Mouse (Mus musculus) brain, embryonic 18.5 days (tissue): ENCODE measurements around the gene Fndc1.

Experiments used
- DNase-seq: peaks from one replicate; pipeline ENCODE4 v3.0.0-alpha.2; 2012; ENCODE audit warnings: low read depth, low spot score

Gene Fndc1

GRCm38 (mm10) chr17:7826819-7827515 is at the start of gene Fndc1:
Gene Fndc1, minus strand, starts transcription at chr17:7827302.
- DNase-seq: no peak

- no peak for DNase-seq
These were observed 49.4 kb upstream of the Fndc1 start for GRCm38 (mm10) chr17:7876541-7876940.

GRCm38 (mm10) chr17:7875941-7876461 is 48.9 kb upstream of the Fndc1 start:
- DNase-seq: no peak

- DNase-seq: no peak
These were observed 47.9 kb upstream of the Fndc1 start for GRCm38 (mm10) chr17:7874776-7875531.

- DNase-seq: no peak
These were observed 46.3 kb upstream of the Fndc1 start for GRCm38 (mm10) chr17:7873382-7873781.

- no peak for DNase-seq
These were observed 44.7 kb upstream of the Fndc1 start for GRCm38 (mm10) chr17:7871800-7872199.

- no peak for DNase-seq
These were observed 43.9 kb upstream of the Fndc1 start for GRCm38 (mm10) chr17:7870862-7871605.

- no peak for DNase-seq
These were observed 42.0 kb upstream of the Fndc1 start for GRCm38 (mm10) chr17:7869114-7869513.

- DNase-seq: no peak
These were observed 41.5 kb upstream of the Fndc1 start for GRCm38 (mm10) chr17:7868631-7869030.

- no peak for DNase-seq
These were observed 37.6 kb upstream of the Fndc1 start for GRCm38 (mm10) chr17:7864740-7865139.

GRCm38 (mm10) chr17:7863745-7864144 is 36.6 kb upstream of the Fndc1 start:
- DNase-seq: no peak

- no peak for DNase-seq
These were observed 33.8 kb upstream of the Fndc1 start for GRCm38 (mm10) chr17:7860845-7861360.

- no peak for DNase-seq
These were observed 30.6 kb upstream of the Fndc1 start for GRCm38 (mm10) chr17:7857658-7858057.

- no peak for DNase-seq
These were observed 28.7 kb upstream of the Fndc1 start for GRCm38 (mm10) chr17:7855851-7856250.

- DNase-seq: no peak
These were observed 24.9 kb upstream of the Fndc1 start for GRCm38 (mm10) chr17:7851979-7852378.

- DNase-seq: no peak
These were observed 24.4 kb upstream of the Fndc1 start for GRCm38 (mm10) chr17:7851527-7851926.

- no peak for DNase-seq
These were observed 23.1 kb upstream of the Fndc1 start for GRCm38 (mm10) chr17:7850246-7850645.

- no peak for DNase-seq
These were observed 13.6 kb upstream of the Fndc1 start for GRCm38 (mm10) chr17:7840505-7841290.

GRCm38 (mm10) chr17:7827586-7827985 is 484 bp upstream of the Fndc1 start:
- no peak for DNase-seq

- no peak for DNase-seq
These were observed 1.7 kb downstream of the Fndc1 start for GRCm38 (mm10) chr17:7825416-7825815.

- DNase-seq: no peak
These were observed 5.4 kb downstream of the Fndc1 start for GRCm38 (mm10) chr17:7821553-7822186.
